Mouse (Mus musculus): ENCODE measurements around the gene Slco4a1. TPM values are rescaled to one million over a fixed set of nuclear protein-coding genes. Genes with fewer than 3 reads are reported as not detected.

The Slco4a1 gene
- polyA plus RNA-seq, 1 experiment from 2014 or later = 1.0 TPM

DNA sequence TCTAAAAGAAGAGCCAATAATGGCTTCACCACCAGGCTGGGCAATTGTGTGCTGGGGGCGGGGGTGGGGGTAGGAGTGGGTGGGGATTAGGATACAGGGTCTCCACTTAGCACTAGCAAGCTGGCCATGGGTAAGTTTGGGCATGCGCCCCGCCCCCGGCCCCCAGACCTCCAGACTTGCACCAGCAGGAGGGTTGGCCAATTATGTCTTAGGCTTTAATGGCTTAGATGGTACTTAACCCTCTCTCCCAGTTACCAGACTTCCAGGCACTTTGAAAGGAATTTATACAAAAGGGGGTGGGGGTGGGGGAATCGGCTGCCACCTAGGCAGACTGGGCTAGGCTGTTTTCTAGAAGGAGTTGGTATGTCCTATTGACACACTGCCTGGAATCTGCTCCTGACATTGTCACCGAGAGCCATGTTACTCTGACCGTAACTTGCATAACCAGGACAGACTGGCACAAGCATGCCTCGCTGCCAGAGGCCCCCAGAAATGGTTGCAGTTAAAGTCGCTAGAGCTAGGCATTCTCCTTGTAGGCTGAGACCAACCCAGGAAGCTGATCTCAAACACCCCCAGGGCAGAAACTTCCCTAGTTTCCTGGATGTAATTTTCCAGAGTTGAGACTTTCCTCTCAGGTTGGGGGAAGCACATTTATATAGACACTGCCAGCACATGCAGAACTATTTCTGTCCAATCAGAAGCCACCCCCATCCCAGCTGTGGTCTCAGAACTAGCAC, 15.3 kb upstream of the Slco4a1 start:
- H3K4me3 ChIP-seq (replicated peaks; ENCODE audit: low read depth, low read length) = no peak overlapping the region
- H3K4me1 ChIP-seq (ENCODE audit: control insufficient read depth, insufficient read depth, low read length) = no peaks in the 10 kb centered on the region
- H3K9me3 ChIP-seq (ENCODE audit: control insufficient read depth, low read length) = no peaks in the 10 kb centered on the region
- H3K36me3 ChIP-seq (ENCODE audit: control insufficient read depth, insufficient read depth, low read length) = no peaks in the 10 kb centered on the region
- 58% methylated on average over 9 of the region's 9 CpGs for WGBS
- no peak overlapping the region for H3K27ac ChIP-seq (replicated peaks; ENCODE audit: low read depth, low read length)
- H3K9ac ChIP-seq (replicated peaks; ENCODE audit: low read length) = no peak overlapping the region
- ATAC-seq (ENCODE audit: low FRiP score, low TSS enrichment) (no peak), DNase-seq (no peak)
- no peaks in the 10 kb centered on the region for H3K27me3 ChIP-seq (ENCODE audit: control insufficient read depth, insufficient read depth, low read length)
- H3K4me2 ChIP-seq (ENCODE audit: low read length) = no peak overlapping the region

DNA sequence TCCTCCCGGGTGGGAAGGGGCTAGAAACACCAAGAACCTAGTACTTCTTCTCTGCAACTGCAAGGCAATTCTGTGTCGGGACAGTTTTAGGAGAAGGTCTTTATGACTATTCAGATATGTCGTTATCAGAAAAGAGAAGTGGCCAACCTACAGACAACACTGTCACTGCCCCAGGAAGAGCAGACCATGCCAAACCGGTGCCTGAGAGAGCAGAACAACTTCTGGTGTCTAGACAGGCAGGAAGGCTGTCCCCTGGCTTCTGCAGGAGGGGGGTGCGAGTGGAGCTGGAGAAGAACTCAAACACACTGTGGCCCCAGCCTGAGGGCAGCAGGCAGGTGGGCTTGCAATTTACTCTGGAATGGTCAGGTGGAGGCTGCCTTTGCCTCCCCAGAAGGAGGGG, 14.0 kb upstream of the Slco4a1 start:
- Histone ChIP-seq H3K36me3 (ENCODE audit: control insufficient read depth, insufficient read depth, low read length) (no peaks in the 10 kb centered on the region), H3K27me3 (ENCODE audit: control insufficient read depth, insufficient read depth, low read length) (no peaks in the 10 kb centered on the region), H3K4me2 (ENCODE audit: low read length) (no peak overlapping the region), H3K27ac (replicated peaks; ENCODE audit: low read depth, low read length) (no peak overlapping the region), H3K9me3 (ENCODE audit: control insufficient read depth, low read length) (no peaks in the 10 kb centered on the region), H3K4me1 (ENCODE audit: control insufficient read depth, insufficient read depth, low read length) (no peaks in the 10 kb centered on the region), H3K4me3 (replicated peaks; ENCODE audit: low read depth, low read length) (no peak overlapping the region), H3K9ac (replicated peaks; ENCODE audit: low read length) (no peak overlapping the region)
- WGBS = 84% methylated on average over 5 of the region's 5 CpGs
- DNase-seq = no peak
- ATAC-seq (ENCODE audit: low FRiP score, low TSS enrichment) = no peak

DNA sequence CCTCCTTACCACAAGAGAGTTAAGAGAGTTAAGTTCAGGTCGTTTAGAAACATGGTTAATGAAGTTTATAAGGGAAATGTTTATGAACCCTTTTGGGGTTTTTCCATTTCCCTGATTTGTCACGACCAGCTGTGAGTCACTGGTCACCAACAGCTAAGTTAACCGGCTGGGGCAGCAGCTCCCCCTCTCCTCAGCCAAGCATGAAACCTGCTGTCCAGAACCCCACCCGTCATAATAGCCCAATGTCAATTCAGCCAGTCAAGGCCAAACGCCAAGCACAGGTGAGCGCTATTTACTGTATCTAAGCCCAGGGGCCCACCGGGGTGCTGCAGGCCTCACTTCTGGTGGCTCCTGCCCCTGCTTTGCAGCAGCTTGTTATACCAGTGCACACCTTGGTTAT, 12.2 kb upstream of the Slco4a1 start:
- no peaks in the 10 kb centered on the region for H3K27me3 ChIP-seq (ENCODE audit: control insufficient read depth, insufficient read depth, low read length)
- H3K27ac ChIP-seq (replicated peaks; ENCODE audit: low read depth, low read length) = no peak overlapping the region
- H3K9me3 ChIP-seq (ENCODE audit: control insufficient read depth, low read length) = no peaks in the 10 kb centered on the region
- no peak overlapping the region for H3K9ac ChIP-seq (replicated peaks; ENCODE audit: low read length)
- ATAC-seq (ENCODE audit: low FRiP score, low TSS enrichment) = no peak
- no peak overlapping the region for H3K4me2 ChIP-seq (ENCODE audit: low read length)
- no peak overlapping the region for H3K4me3 ChIP-seq (replicated peaks; ENCODE audit: low read depth, low read length)
- 64% methylated on average over 7 of the region's 7 CpGs for WGBS
- H3K4me1 ChIP-seq (ENCODE audit: control insufficient read depth, insufficient read depth, low read length) = no peaks in the 10 kb centered on the region
- DNase-seq = no peak
- H3K36me3 ChIP-seq (ENCODE audit: control insufficient read depth, insufficient read depth, low read length) = no peaks in the 10 kb centered on the region

DNA sequence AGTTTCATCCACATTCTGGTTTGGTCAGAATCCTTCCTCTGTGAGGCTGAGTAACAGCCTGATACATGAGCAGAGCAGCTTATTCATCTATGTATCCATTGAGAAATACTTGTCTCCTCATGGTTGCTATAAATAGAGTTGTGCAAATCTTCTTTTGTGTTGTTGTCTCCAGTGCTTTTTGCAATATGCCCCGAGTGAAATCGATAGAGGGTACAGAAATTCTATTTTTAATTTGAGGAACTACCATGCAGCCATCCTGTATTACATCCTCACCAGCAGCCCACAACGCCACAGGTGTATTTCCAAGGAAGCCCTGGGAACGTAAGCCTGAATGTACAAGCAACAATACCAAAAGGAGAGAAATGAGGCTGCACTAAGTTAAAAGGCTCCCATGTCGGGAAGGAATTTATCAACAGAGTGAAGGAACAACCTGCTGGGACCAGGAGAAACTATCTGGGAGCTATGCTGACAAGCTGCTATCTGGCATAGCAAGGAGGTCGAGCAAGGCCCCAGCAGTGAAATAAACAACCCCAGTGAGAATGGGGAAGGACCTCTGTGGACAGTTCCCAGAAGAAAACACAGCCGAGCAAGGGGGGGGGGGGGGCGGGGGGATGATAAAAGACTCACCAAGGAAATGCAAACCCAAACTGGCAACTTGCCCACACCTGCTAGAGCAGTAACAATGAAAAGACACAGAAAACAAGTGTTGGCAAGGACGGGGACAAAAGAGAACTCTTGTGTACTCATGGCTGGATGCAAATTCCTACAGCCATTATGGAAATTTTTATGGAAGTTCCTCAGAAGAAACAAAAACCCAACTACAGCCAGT, 10.9 kb upstream of the Slco4a1 start:
- no peaks in the 10 kb centered on the region for H3K36me3 ChIP-seq (ENCODE audit: control insufficient read depth, insufficient read depth, low read length)
- H3K4me3 ChIP-seq (replicated peaks; ENCODE audit: low read depth, low read length) = no peak overlapping the region
- H3K27ac ChIP-seq (replicated peaks; ENCODE audit: low read depth, low read length) = no peak overlapping the region
- 47% methylated on average over 9 of the region's 9 CpGs for WGBS
- DNase-seq = peak; percentile 44
- no peak for ATAC-seq (ENCODE audit: low FRiP score, low TSS enrichment)
- H3K4me1 ChIP-seq (ENCODE audit: control insufficient read depth, insufficient read depth, low read length) = no peaks in the 10 kb centered on the region
- H3K27me3 ChIP-seq (ENCODE audit: control insufficient read depth, insufficient read depth, low read length) = no peaks in the 10 kb centered on the region
- H3K4me2 ChIP-seq (ENCODE audit: low read length) = no peak overlapping the region
- H3K9ac ChIP-seq (replicated peaks; ENCODE audit: low read length) = no peak overlapping the region
- H3K9me3 ChIP-seq (ENCODE audit: control insufficient read depth, low read length) = no peaks in the 10 kb centered on the region

DNA sequence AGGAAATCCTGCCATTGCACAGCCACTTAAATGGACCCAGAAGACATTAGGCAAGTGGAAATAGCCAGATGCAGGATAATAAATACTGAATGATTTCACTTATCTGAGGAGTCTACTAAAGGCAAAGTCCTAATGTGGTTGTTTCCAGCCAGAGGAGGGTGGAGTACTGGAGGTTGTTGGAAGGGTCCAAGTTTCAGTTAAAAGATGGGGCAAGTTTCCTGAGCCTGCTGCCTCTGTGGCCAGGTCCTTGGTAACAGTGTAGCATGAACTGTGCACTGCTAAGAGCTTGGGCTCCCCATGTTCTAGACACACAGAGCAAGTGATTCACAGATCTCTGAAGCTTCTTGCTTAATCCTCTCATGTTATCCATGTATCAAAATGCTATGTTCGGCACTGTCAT, 10.1 kb upstream of the Slco4a1 start:
- no peak for ATAC-seq (ENCODE audit: low FRiP score, low TSS enrichment)
- Histone ChIP-seq H3K27ac (replicated peaks; ENCODE audit: low read depth, low read length) (no peak overlapping the region), H3K4me3 (replicated peaks; ENCODE audit: low read depth, low read length) (no peak overlapping the region), H3K36me3 (ENCODE audit: control insufficient read depth, insufficient read depth, low read length) (no peaks in the 10 kb centered on the region), H3K9ac (replicated peaks; ENCODE audit: low read length) (no peak overlapping the region), H3K4me1 (ENCODE audit: control insufficient read depth, insufficient read depth, low read length) (no peaks in the 10 kb centered on the region), H3K27me3 (ENCODE audit: control insufficient read depth, insufficient read depth, low read length) (no peaks in the 10 kb centered on the region), H3K9me3 (ENCODE audit: control insufficient read depth, low read length) (no peaks in the 10 kb centered on the region), H3K4me2 (ENCODE audit: low read length) (no peak overlapping the region)
- no peak for DNase-seq
- WGBS = 98% methylated on average over 1 of the region's 1 CpGs

DNA sequence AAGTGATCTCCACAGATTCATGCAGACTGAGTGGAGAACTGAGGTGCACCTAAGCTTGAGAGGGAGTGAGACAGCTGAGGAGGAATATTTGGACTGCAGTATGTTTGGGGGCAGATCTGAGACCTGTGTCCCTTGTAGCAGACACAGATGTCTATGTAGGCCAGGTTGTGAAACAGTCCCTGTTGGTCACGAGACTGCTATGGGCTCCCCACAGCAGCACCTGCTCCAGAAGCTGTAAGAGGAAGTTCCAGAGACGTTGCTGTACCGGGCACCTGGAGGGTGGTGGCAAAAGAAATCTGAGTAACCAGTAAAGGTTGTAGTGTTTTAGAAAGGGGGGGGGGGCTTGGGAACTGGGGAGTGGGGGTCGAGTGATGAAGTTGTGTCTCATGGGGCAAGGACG, 7.0 kb upstream of the Slco4a1 start:
- ATAC-seq (ENCODE audit: low FRiP score, low TSS enrichment) = no peak

DNA sequence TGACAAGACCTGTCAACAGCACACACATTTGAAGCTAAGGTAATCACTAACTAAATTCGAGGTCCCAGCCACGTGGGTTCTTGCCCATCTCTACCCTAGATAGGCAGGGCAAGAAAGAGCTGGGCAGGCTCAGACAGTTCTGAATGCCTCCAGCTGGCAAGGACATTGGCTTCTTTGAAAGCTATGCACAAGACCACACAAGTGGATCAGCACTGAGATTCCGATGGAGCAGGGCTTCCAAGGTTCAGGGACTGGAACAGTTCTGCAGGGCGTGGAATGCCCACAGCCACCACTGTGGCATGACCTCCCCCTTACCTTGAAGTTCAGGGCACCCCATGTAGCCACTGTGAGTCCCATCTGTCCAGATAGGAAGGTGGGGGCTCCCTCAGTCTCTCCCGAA, 5.5 kb upstream of the Slco4a1 start:
- H3K4me3 ChIP-seq (replicated peaks; ENCODE audit: low read depth, low read length) = no peak overlapping the region
- H3K4me2 ChIP-seq (ENCODE audit: low read length) = no peak overlapping the region
- H3K27me3 ChIP-seq (ENCODE audit: control insufficient read depth, insufficient read depth, low read length) = no peaks in the 10 kb centered on the region
- no peaks in the 10 kb centered on the region for H3K9me3 ChIP-seq (ENCODE audit: control insufficient read depth, low read length)
- 79% methylated on average over 5 of the region's 5 CpGs for WGBS
- H3K36me3 ChIP-seq (ENCODE audit: control insufficient read depth, insufficient read depth, low read length) = no peaks in the 10 kb centered on the region
- no peak overlapping the region for H3K27ac ChIP-seq (replicated peaks; ENCODE audit: low read depth, low read length)
- ATAC-seq (ENCODE audit: low FRiP score, low TSS enrichment) (no peak), DNase-seq (no peak)
- peaks cover under 1% of the 10 kb centered on the region; the same call in 1 of the 2 replicates for H3K4me1 ChIP-seq (ENCODE audit: control insufficient read depth, insufficient read depth, low read length)
- H3K9ac ChIP-seq (replicated peaks; ENCODE audit: low read length) = no peak overlapping the region

More for the DNA sequence above, 7.0 kb upstream of the Slco4a1 start:
- 68% methylated on average over 5 of the region's 5 CpGs for WGBS
- Histone ChIP-seq H3K27me3 (ENCODE audit: control insufficient read depth, insufficient read depth, low read length) (no peaks in the 10 kb centered on the region), H3K36me3 (ENCODE audit: control insufficient read depth, insufficient read depth, low read length) (no peaks in the 10 kb centered on the region), H3K4me1 (ENCODE audit: control insufficient read depth, insufficient read depth, low read length) (no peaks in the 10 kb centered on the region), H3K9me3 (ENCODE audit: control insufficient read depth, low read length) (no peaks in the 10 kb centered on the region), H3K4me2 (ENCODE audit: low read length) (no peak overlapping the region), H3K27ac (replicated peaks; ENCODE audit: low read depth, low read length) (no peak overlapping the region), H3K4me3 (replicated peaks; ENCODE audit: low read depth, low read length) (no peak overlapping the region), H3K9ac (replicated peaks; ENCODE audit: low read length) (no peak overlapping the region)
- no peak for DNase-seq

DNA sequence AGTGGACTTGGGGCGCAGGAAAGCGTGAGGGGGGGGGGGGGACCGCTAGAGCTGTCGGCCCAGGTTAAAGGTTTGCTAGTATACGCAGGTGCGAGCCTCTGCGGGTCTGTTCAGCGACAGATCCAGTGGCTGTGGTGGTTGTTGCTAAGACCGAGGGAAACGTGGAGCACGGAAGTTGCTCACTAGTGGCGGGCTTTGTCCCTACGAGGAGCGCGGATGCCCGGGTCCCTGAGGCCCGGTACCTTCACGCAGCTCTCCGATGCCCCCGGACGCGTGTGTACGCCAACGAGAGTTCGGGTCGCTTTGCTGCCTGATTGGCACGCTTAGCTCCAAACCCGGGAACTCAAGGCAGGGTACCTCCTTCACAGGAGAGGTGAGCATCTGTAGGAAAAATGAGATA, 660 bp downstream of the Slco4a1 start:
- ATAC-seq (ENCODE audit: low FRiP score, low TSS enrichment) (no peak; the same call in 1 of the 2 replicates), DNase-seq (peak; percentile 57)
- no peaks in the 10 kb centered on the region for H3K36me3 ChIP-seq (ENCODE audit: control insufficient read depth, insufficient read depth, low read length)
- peaks cover 12% of the 10 kb centered on the region for H3K4me1 ChIP-seq (ENCODE audit: control insufficient read depth, insufficient read depth, low read length)
- H3K27me3 ChIP-seq (ENCODE audit: control insufficient read depth, insufficient read depth, low read length) = peaks cover 22% of the 10 kb centered on the region; the same call in 1 of the 2 replicates
- H3K27ac ChIP-seq (replicated peaks; ENCODE audit: low read depth, low read length) = no peak overlapping the region
- peak overlapping the region; percentile 52 for H3K4me3 ChIP-seq (replicated peaks; ENCODE audit: low read depth, low read length)
- H3K4me2 ChIP-seq (ENCODE audit: low read length) = peak overlapping the region; percentile 97
- no peaks in the 10 kb centered on the region for H3K9me3 ChIP-seq (ENCODE audit: control insufficient read depth, low read length)
- H3K9ac ChIP-seq (replicated peaks; ENCODE audit: low read length) = peak overlapping the region; percentile 45; the same call in 1 of the 2 replicates
- 0% methylated on average over 26 of the region's 28 CpGs for WGBS
